Comparison of ENCODE assay signal across 10 mouse cellular contexts in the genomic region with DNA sequence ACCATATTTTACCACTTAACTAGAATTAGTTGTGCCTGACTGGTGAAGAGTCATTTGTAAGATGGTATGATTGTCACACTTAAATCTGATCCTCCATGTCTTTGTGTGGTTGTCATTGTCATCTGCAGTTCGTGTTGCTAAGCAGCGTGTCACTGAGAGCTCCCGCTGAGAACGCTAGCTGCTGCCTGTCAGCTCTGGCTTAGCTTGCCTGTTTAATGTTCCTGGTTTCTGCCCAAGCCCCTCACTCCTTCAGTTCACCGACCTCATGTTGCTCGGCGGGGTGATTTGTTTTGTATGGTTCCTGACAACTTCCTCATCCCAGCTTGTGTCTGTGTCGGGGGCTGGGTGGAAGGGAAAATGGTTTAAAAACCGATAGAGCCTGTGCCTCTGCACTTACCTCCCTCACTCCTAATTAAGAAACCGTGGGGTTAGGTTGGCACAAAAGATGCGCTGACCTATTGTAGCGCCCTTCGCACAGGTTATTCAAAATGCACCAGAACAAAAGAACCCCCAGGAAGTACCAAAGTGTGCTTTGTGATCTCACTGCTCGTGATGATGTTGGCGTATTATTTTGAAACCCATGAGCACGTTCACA. TPM values are rescaled to one million over a fixed set of nuclear protein-coding genes. Genes with fewer than 3 reads are reported as not detected.
A peak's percentile ranks its signal among the peaks of the same experiment; 100 is the strongest.
DNase-seq lines count a peak whose midpoint lies in the region; ATAC-seq lines count a peak whose summit lies in the region.
"Had no signal": no experiment of that assay in that cellular context is flagged by ENCODE, and none has a peak within 500 bp of the region (broad histone marks: within the 10 kb centered on the region; RNA-seq: fewer than 3 reads in every experiment).

No protein-coding gene starts in this region.

- H3K9me3 ChIP-seq in kidney, embryonic 14.5 days (ENCODE audit: control insufficient read depth, low read length) = no peaks in the 10 kb centered on the region
- H3K9me3 ChIP-seq in forebrain, embryonic 15.5 days = no peaks in the 10 kb centered on the region
- H3K9me3 ChIP-seq in midbrain, embryonic 11.5 days (ENCODE audit: control insufficient read depth, low read length) = no peaks in the 10 kb centered on the region
- H3K9me3 ChIP-seq: megakaryocyte, embryonic 14.5 days had no signal

- DNase-seq in kidney, postnatal 14 days = peak; percentile 21
- DNase-seq in brain, embryonic 18.5 days (ENCODE audit: low read depth, low spot score) = peak; percentile 66
- peak; percentile 94 for DNase-seq in midbrain, embryonic 11.5 days (ENCODE audit: low spot score, missing footprints)
- no peak for DNase-seq in frontal cortex, adult 2 months (ENCODE audit: extremely low spot score in 1 of 2, low spot score in 1 of 2)
- DNase-seq in frontal cortex, postnatal 25 days (ENCODE audit: low spot score in 2 of 2) = no peak
- DNase-seq in heart, postnatal 10 days = no peak
- DNase-seq: adrenal gland, postnatal 25 days had no signal

- H3K4me2 ChIP-seq in kidney, embryonic 14.5 days (replicated peaks; ENCODE audit: low read depth, low read length) = no peak overlapping the region
- peak overlapping the region; percentile 38 for H3K4me2 ChIP-seq in forebrain, embryonic 15.5 days (replicated peaks)
- H3K4me2 ChIP-seq in midbrain, embryonic 11.5 days = peak overlapping the region; percentile 19

- peaks cover 7% of the 10 kb centered on the region; the same call in 1 of the 2 replicates for H3K4me1 ChIP-seq in kidney, embryonic 14.5 days (ENCODE audit: control insufficient read depth, insufficient read depth, low read length)
- peaks cover 24% of the 10 kb centered on the region for H3K4me1 ChIP-seq in forebrain, embryonic 15.5 days
- H3K4me1 ChIP-seq in midbrain, embryonic 11.5 days (ENCODE audit: control insufficient read depth, insufficient read depth, low read length) = peaks cover 10% of the 10 kb centered on the region; the same call in 1 of the 2 replicates

- no peak overlapping the region for H3K27ac ChIP-seq in kidney, embryonic 14.5 days (ENCODE audit: low read depth, low read length)
- peak overlapping the region; percentile 77 for H3K27ac ChIP-seq in forebrain, embryonic 15.5 days (replicated peaks)
- H3K27ac ChIP-seq in midbrain, embryonic 11.5 days (ENCODE audit: low read depth, low read length) = no peak overlapping the region

- H3K27me3 ChIP-seq in kidney, embryonic 14.5 days (ENCODE audit: control insufficient read depth, insufficient read depth, low read length) = no peaks in the 10 kb centered on the region
- no peaks in the 10 kb centered on the region for H3K27me3 ChIP-seq in forebrain, embryonic 15.5 days
- peaks cover 58% of the 10 kb centered on the region for H3K27me3 ChIP-seq in midbrain, embryonic 11.5 days (ENCODE audit: control insufficient read depth, insufficient read depth, low read length)
- H3K27me3 ChIP-seq: megakaryocyte, embryonic 14.5 days had no signal

- H3K4me3 ChIP-seq in kidney, embryonic 14.5 days (ENCODE audit: low read length) = no peak overlapping the region
- peak overlapping the region; percentile 23 for H3K4me3 ChIP-seq in forebrain, embryonic 15.5 days
- H3K4me3 ChIP-seq in midbrain, embryonic 11.5 days (ENCODE audit: low read depth, low read length) = no peak overlapping the region
- H3K4me3 ChIP-seq: megakaryocyte, embryonic 14.5 days had no signal

- 43% methylated on average over 16 of the region's 16 CpGs for WGBS in kidney, embryonic 14.5 days
- WGBS in forebrain, embryonic 15.5 days = 3% methylated on average over 16 of the region's 16 CpGs
- 9% methylated on average over 16 of the region's 16 CpGs for WGBS in midbrain, embryonic 11.5 days

- H3K36me3 ChIP-seq in kidney, embryonic 14.5 days (ENCODE audit: control insufficient read depth, insufficient read depth, low read length) = peaks cover 16% of the 10 kb centered on the region
- H3K36me3 ChIP-seq in forebrain, embryonic 15.5 days = no peaks in the 10 kb centered on the region
- peaks cover 3% of the 10 kb centered on the region; the same call in 1 of the 2 replicates for H3K36me3 ChIP-seq in midbrain, embryonic 11.5 days (ENCODE audit: control insufficient read depth, insufficient read depth, low read length)

- H3K9ac ChIP-seq in kidney, embryonic 14.5 days (ENCODE audit: low read depth, low read length) = no peak overlapping the region
- 0 out of 2 replicates have a peak overlapping the region, but pooled peaks have one; percentile 2 for H3K9ac ChIP-seq in forebrain, embryonic 15.5 days (replicated peaks)
- H3K9ac ChIP-seq in midbrain, embryonic 11.5 days (ENCODE audit: low read length) = no peak overlapping the region; the same call in 1 of the 2 replicates

- no peak for ATAC-seq in kidney, embryonic 14.5 days (ENCODE audit: low FRiP score, low TSS enrichment)
- ATAC-seq in forebrain, embryonic 15.5 days (replicated peaks) = peak; percentile 78
- ATAC-seq in midbrain, embryonic 11.5 days (ENCODE audit: low FRiP score) = peak; percentile 80; the same call in 1 of the 2 replicates

- intact Hi-C loops in heart, postnatal 10 days (cut with DNase I) = no loop called here

RNA-seq across cellular contexts. Expression of a gene that starts 44.5 kb away (rescaled TPM):
- polyA plus RNA-seq in kidney, embryonic 14.5 days (2014; fragmentation: Nextera tagmentation; extraction: Ambion mirVana) = 8.5 and 14.5 TPM in 2 replicates
- polyA plus RNA-seq in forebrain, embryonic 15.5 days (2015; fragmentation: Nextera tagmentation; extraction: Ambion mirVana) = 4.9 and 5.5 TPM in 2 replicates
- 6.8 and 7.0 TPM in 2 replicates for polyA plus RNA-seq in midbrain, embryonic 11.5 days (2014; fragmentation: Nextera tagmentation; extraction: Ambion mirVana)
- 2.5 and 2.9 TPM in 2 replicates for polyA plus RNA-seq in frontal cortex, adult 2 months (2012; rRNA removed)
- total RNA-seq in heart, postnatal 10 days (2021) = 1 to 10 TPM; 9.3 to 9.4 TPM

Comparison
In these comparisons a context has a peak if more than half of its experiments do, and no peak if none do; other contexts are left out.
1. DNase-seq: peak in kidney, postnatal 14 days (single experiment), brain, embryonic 18.5 days (single experiment) and midbrain, embryonic 11.5 days (single experiment); none in frontal cortex, adult 2 months (0 of 2), frontal cortex, postnatal 25 days (0 of 2) and heart, postnatal 10 days (0 of 2).